Mouse (Mus musculus): ENCODE results near the gene Lrmda.

GRCm38 (mm10) chr14:22949466-22949865 is 930.0 kb downstream of the Lrmda start:
- no peak for TF ChIP-seq CTCF (IDR thresholded peaks at IDR 0.05; ENCODE audit: borderline replicate concordance, extremely low read depth, insufficient read depth, insufficient read length)
- TF ChIP-seq POLR2A (IDR thresholded peaks at IDR 0.05; ENCODE audit: borderline replicate concordance, extremely low read depth, insufficient read depth, insufficient read length, poor library complexity, severe bottlenecking): no peak
